Mouse (Mus musculus): ENCODE measurements around the gene Gm47955. TPM values are rescaled to one million over a fixed set of nuclear protein-coding genes. Genes with fewer than 3 reads are reported as not detected.
"Not testable (repeated sequence)": the region's sequence is repeated elsewhere in the genome, so short reads cannot be mapped to it uniquely, and the experiment has no call there.

Gene Gm47955
- not detected in 2 replicates for total RNA-seq (2014; rRNA removed)
- not detected in 2 replicates for polyA plus RNA-seq (2015; fragmentation: Nextera tagmentation; extraction: Ambion mirVana)

GRCm38 (mm10) chr1:82959870-82960385 lies at the start of gene Gm47955:
Gm47955 (plus strand) TSS chr1:82960286.
- TF ChIP-seq CTCF (IDR thresholded peaks at IDR 0.05; ENCODE audit: low read depth), result no peak
- no peak within 1 kb of the TSS for H3K4me3 ChIP-seq (ENCODE audit: low read length)
- WGBS, result 90% methylated on average over 11 of the region's 11 CpGs
- ATAC-seq, result no peak
- H3K36me3 ChIP-seq (ENCODE audit: insufficient read depth, low read length), result no peaks in the 10 kb centered on the region
- no peak within 1 kb of the TSS for H3K4me2 ChIP-seq (ENCODE audit: low read depth, low read length)
- H3K4me1 ChIP-seq (ENCODE audit: insufficient read depth, low read length), result no peaks in the 10 kb centered on the region
- H3K27ac ChIP-seq, result no peak within 1 kb of the TSS
- DNase-seq (ENCODE audit: low spot score), result no peak
- no peak within 1 kb of the TSS for H3K9ac ChIP-seq (replicated peaks; ENCODE audit: low read length)
- H3K9me3 ChIP-seq (ENCODE audit: low read length), result no peaks in the 10 kb centered on the region
- no peaks in the 10 kb centered on the region for H3K27me3 ChIP-seq (ENCODE audit: insufficient read depth, low read length)

GRCm38 (mm10) chr1:82913025-82913424 lies 47.1 kb upstream of the Gm47955 start, which contains the start of gene A030005L19Rik:
A030005L19Rik (plus strand) TSS chr1:82913325.
- no peak within 1 kb of the TSS for H3K4me3 ChIP-seq (ENCODE audit: low read length)
- 92% methylated on average over 3 of the region's 3 CpGs for WGBS

GRCm38 (mm10) chr1:82913434-82913833 lies 46.7 kb upstream of the Gm47955 start:
- WGBS, result 91% methylated on average over 5 of the region's 5 CpGs
- H3K27me3 ChIP-seq (ENCODE audit: insufficient read depth, low read length); H3K9me3 ChIP-seq (ENCODE audit: low read length); ATAC-seq; H3K4me1 ChIP-seq (ENCODE audit: insufficient read depth, low read length); H3K9ac ChIP-seq (replicated peaks; ENCODE audit: low read length); H3K4me2 ChIP-seq (ENCODE audit: low read depth, low read length); H3K36me3 ChIP-seq (ENCODE audit: insufficient read depth, low read length); DNase-seq (ENCODE audit: low spot score); H3K27ac ChIP-seq; H3K4me3 ChIP-seq (ENCODE audit: low read length): not testable (repeated sequence)

More at GRCm38 (mm10) chr1:82913025-82913424, 47.1 kb upstream of the Gm47955 start, which contains the start of gene A030005L19Rik:
- Histone ChIP-seq H3K9ac (replicated peaks; ENCODE audit: low read length) (no peak within 1 kb of the TSS), H3K27ac (no peak within 1 kb of the TSS), H3K4me2 (ENCODE audit: low read depth, low read length) (no peak within 1 kb of the TSS), H3K4me1 (ENCODE audit: insufficient read depth, low read length) (no peaks in the 10 kb centered on the region), H3K36me3 (ENCODE audit: insufficient read depth, low read length) (no peaks in the 10 kb centered on the region), H3K27me3 (ENCODE audit: insufficient read depth, low read length) (no peaks in the 10 kb centered on the region), H3K9me3 (ENCODE audit: low read length) (no peaks in the 10 kb centered on the region)
- ATAC-seq (no peak), DNase-seq (ENCODE audit: low spot score) (no peak)
- peak; percentile 14; the same call in 1 of the 2 replicates for TF ChIP-seq CTCF (IDR thresholded peaks at IDR 0.05; ENCODE audit: low read depth)

- ATAC-seq (no peak), DNase-seq (ENCODE audit: low spot score) (no peak)
- Histone ChIP-seq H3K27ac (no peak within 1 kb of the TSS), H3K4me1 (ENCODE audit: insufficient read depth, low read length) (no peaks in the 10 kb centered on the region), H3K27me3 (ENCODE audit: insufficient read depth, low read length) (no peaks in the 10 kb centered on the region), H3K4me2 (ENCODE audit: low read depth, low read length) (no peak within 1 kb of the TSS), H3K36me3 (ENCODE audit: insufficient read depth, low read length) (no peaks in the 10 kb centered on the region), H3K4me3 (ENCODE audit: low read length) (no peak within 1 kb of the TSS), H3K9ac (replicated peaks; ENCODE audit: low read length) (no peak within 1 kb of the TSS), H3K9me3 (ENCODE audit: low read length) (no peaks in the 10 kb centered on the region)
- no peak for TF ChIP-seq CTCF (IDR thresholded peaks at IDR 0.05; ENCODE audit: low read depth)
- WGBS, result 87% methylated on average over 6 of the region's 6 CpGs
Measured at GRCm38 (mm10) chr1:82924650-82925049, 35.4 kb upstream of the Gm47955 start, which contains the start of gene A030014E15Rik. A030014E15Rik (plus strand) TSS chr1:82924917.

- H3K9me3 ChIP-seq (ENCODE audit: low read length); H3K9ac ChIP-seq (replicated peaks; ENCODE audit: low read length): not testable (repeated sequence)
- WGBS, result 94% methylated on average over 2 of the region's 3 CpGs
Measured at GRCm38 (mm10) chr1:82930558-82930957, 29.5 kb upstream of the Gm47955 start.

GRCm38 (mm10) chr1:82931326-82931725 lies 28.8 kb upstream of the Gm47955 start, which contains the start of gene Gm6217:
Gm6217 (minus strand) TSS chr1:82931399.
- not testable (repeated sequence) for H3K27me3 ChIP-seq (ENCODE audit: insufficient read depth, low read length); H3K36me3 ChIP-seq (ENCODE audit: insufficient read depth, low read length); H3K9me3 ChIP-seq (ENCODE audit: low read length); H3K4me2 ChIP-seq (ENCODE audit: low read depth, low read length); DNase-seq (ENCODE audit: low spot score); H3K4me1 ChIP-seq (ENCODE audit: insufficient read depth, low read length); H3K4me3 ChIP-seq (ENCODE audit: low read length); H3K27ac ChIP-seq; H3K9ac ChIP-seq (replicated peaks; ENCODE audit: low read length); ATAC-seq
- no CpG with 5 or more reads among the region's 6 CpGs for WGBS

More at GRCm38 (mm10) chr1:82930558-82930957, 29.5 kb upstream of the Gm47955 start:
- not testable (repeated sequence) for DNase-seq (ENCODE audit: low spot score); H3K4me2 ChIP-seq (ENCODE audit: low read depth, low read length); H3K4me1 ChIP-seq (ENCODE audit: insufficient read depth, low read length); H3K27me3 ChIP-seq (ENCODE audit: insufficient read depth, low read length); H3K36me3 ChIP-seq (ENCODE audit: insufficient read depth, low read length); ATAC-seq; H3K27ac ChIP-seq; H3K4me3 ChIP-seq (ENCODE audit: low read length)

- no peaks in the 10 kb centered on the region for H3K9me3 ChIP-seq (ENCODE audit: low read length)
- H3K27me3 ChIP-seq (ENCODE audit: insufficient read depth, low read length), result no peaks in the 10 kb centered on the region
- ATAC-seq (no peak), DNase-seq (ENCODE audit: low spot score) (no peak)
- H3K9ac ChIP-seq (replicated peaks; ENCODE audit: low read length), result no peak overlapping the region
- no peak overlapping the region for H3K4me2 ChIP-seq (ENCODE audit: low read depth, low read length)
- no peak overlapping the region for H3K27ac ChIP-seq
- 97% methylated on average over 5 of the region's 5 CpGs for WGBS
- no peak overlapping the region for H3K4me3 ChIP-seq (ENCODE audit: low read length)
- no peaks in the 10 kb centered on the region for H3K36me3 ChIP-seq (ENCODE audit: insufficient read depth, low read length)
- no peaks in the 10 kb centered on the region for H3K4me1 ChIP-seq (ENCODE audit: insufficient read depth, low read length)
- TF ChIP-seq CTCF (IDR thresholded peaks at IDR 0.05; ENCODE audit: low read depth), result no peak
Measured at GRCm38 (mm10) chr1:82938666-82939065, 21.4 kb upstream of the Gm47955 start.

- 97% methylated on average over 2 of the region's 2 CpGs for WGBS
- not testable (repeated sequence) for H3K9me3 ChIP-seq (ENCODE audit: low read length); H3K9ac ChIP-seq (replicated peaks; ENCODE audit: low read length); H3K27ac ChIP-seq; H3K36me3 ChIP-seq (ENCODE audit: insufficient read depth, low read length); DNase-seq (ENCODE audit: low spot score); H3K4me1 ChIP-seq (ENCODE audit: insufficient read depth, low read length); H3K27me3 ChIP-seq (ENCODE audit: insufficient read depth, low read length); H3K4me3 ChIP-seq (ENCODE audit: low read length); H3K4me2 ChIP-seq (ENCODE audit: low read depth, low read length); ATAC-seq
Measured at GRCm38 (mm10) chr1:82942505-82942904, 17.6 kb upstream of the Gm47955 start.

GRCm38 (mm10) chr1:82943295-82943694 lies 16.8 kb upstream of the Gm47955 start, which contains the start of gene A030003K21Rik:
A030003K21Rik (minus strand) TSS chr1:82943388.
- not testable (repeated sequence) for H3K4me3 ChIP-seq (ENCODE audit: low read length); H3K27me3 ChIP-seq (ENCODE audit: insufficient read depth, low read length); H3K4me2 ChIP-seq (ENCODE audit: low read depth, low read length); DNase-seq (ENCODE audit: low spot score); H3K4me1 ChIP-seq (ENCODE audit: insufficient read depth, low read length); H3K9me3 ChIP-seq (ENCODE audit: low read length); H3K9ac ChIP-seq (replicated peaks; ENCODE audit: low read length); ATAC-seq; H3K36me3 ChIP-seq (ENCODE audit: insufficient read depth, low read length); H3K27ac ChIP-seq
- no CpG with 5 or more reads among the region's 6 CpGs for WGBS

- not testable (repeated sequence) for H3K27ac ChIP-seq; H3K27me3 ChIP-seq (ENCODE audit: insufficient read depth, low read length); H3K4me1 ChIP-seq (ENCODE audit: insufficient read depth, low read length); H3K36me3 ChIP-seq (ENCODE audit: insufficient read depth, low read length); H3K9ac ChIP-seq (replicated peaks; ENCODE audit: low read length); ATAC-seq; H3K4me3 ChIP-seq (ENCODE audit: low read length); H3K9me3 ChIP-seq (ENCODE audit: low read length); H3K4me2 ChIP-seq (ENCODE audit: low read depth, low read length); DNase-seq (ENCODE audit: low spot score)
- 100% methylated on average over 2 of the region's 2 CpGs for WGBS
Measured at GRCm38 (mm10) chr1:82946029-82946428, 14.1 kb upstream of the Gm47955 start.

Measured in hindbrain, postnatal 0 days (tissue).